Mouse (Mus musculus) ES-E14 (cell line): ENCODE results near the gene Kcnt1. TPM values are rescaled to one million over a fixed set of nuclear protein-coding genes. Genes with fewer than 3 reads are reported as not detected.

Source experiments
- DNase-seq: peaks from one replicate; pipeline ENCODE4 v3.0.0-alpha.2; 2013; ENCODE audit warnings: low read depth, low spot score
- H3K27ac ChIP-seq: 2 replicates; pipeline ENCODE4 v1.5.1; 2012; ENCODE audit warnings: low read depth, mild to moderate bottlenecking, low read length, moderate library complexity, mixed read lengths; ENCODE audit not compliant: poor library complexity, insufficient read depth, severe bottlenecking
- H3K36me3 ChIP-seq: 2 replicates; pipeline ENCODE4 v1.6.1; 2012; ENCODE audit warnings: mild to moderate bottlenecking, low read length, moderate library complexity, mixed read lengths; ENCODE audit not compliant: control insufficient read depth, poor library complexity, insufficient read depth, severe bottlenecking
- H3K4me1 ChIP-seq, 2 experiments: fragments of 150-350 bp in 1 of 2; sonication (generic) in 1 of 2; 2 replicates each; pipeline ENCODE4 v1.6.1; 2012; ENCODE audit warnings: low read length in 2 of 2, mild to moderate bottlenecking in 1 of 2, mixed read lengths in 1 of 2; ENCODE audit not compliant: control insufficient read depth in 2 of 2, insufficient read depth in 2 of 2, poor library complexity in 1 of 2
- H3K4me3 ChIP-seq, 2 experiments: fragments of 150-350 bp in 1 of 2; sonication (generic) in 1 of 2; 2 replicates each; pipeline ENCODE4 v1.5.1; 2012; ENCODE audit warnings: low read length in 2 of 2, low read depth in 1 of 2, mild to moderate bottlenecking in 1 of 2, mixed read lengths in 1 of 2; ENCODE audit not compliant: insufficient read depth in 1 of 2, poor library complexity in 1 of 2, severe bottlenecking in 1 of 2
- H3K9ac ChIP-seq: 2 replicates; pipeline ENCODE4 v1.6.1; 2012; ENCODE audit warnings: low read depth, mild to moderate bottlenecking, low read length, mixed read lengths; ENCODE audit not compliant: poor library complexity, insufficient read depth, severe bottlenecking
- H3K9me3 ChIP-seq: fragments of 150-350 bp; sonication (generic); 2 replicates; pipeline ENCODE4 v1.6.1; 2012; ENCODE audit warnings: low read depth, mild to moderate bottlenecking, low read length; ENCODE audit not compliant: control insufficient read depth, insufficient read depth
- CHD2 ChIP-seq: IDR thresholded peaks from 2 replicates; pipeline ENCODE4 v1.6.1; 2014; ENCODE audit warnings: mild to moderate bottlenecking, low read depth, low read length, inconsistent platforms
- HCFC1 ChIP-seq: IDR thresholded peaks from 2 replicates; pipeline ENCODE4 v1.6.1; 2012; ENCODE audit warnings: low read length, inconsistent platforms, borderline replicate concordance; ENCODE audit not compliant: insufficient read depth
- MAFK ChIP-seq: IDR thresholded peaks from 2 replicates; pipeline ENCODE4 v1.6.1; 2014; ENCODE audit warnings: mild to moderate bottlenecking, low read depth, low read length, inconsistent platforms; ENCODE audit not compliant: insufficient read depth
- ZC3H11A ChIP-seq: IDR thresholded peaks from 2 replicates; pipeline ENCODE4 v1.6.1; 2012; ENCODE audit warnings: low read depth, mild to moderate bottlenecking, inconsistent platforms, low read length, borderline replicate concordance
- ZNF384 ChIP-seq: IDR thresholded peaks from 2 replicates; pipeline ENCODE4 v1.6.1; 2012; ENCODE audit warnings: low read depth, low read length, inconsistent platforms
- in situ Hi-C, 2 experiments: fragments of 600-800 bp; cut with MboI; formaldehyde crosslinking; loops; one replicate each; pipeline ENCODE4 v1.15.1; 2025; ENCODE audit warnings: low sequenced_read_pairs in 2 of 2, inconsistent platforms in 1 of 2; ENCODE audit not compliant: unreplicated experiment in 2 of 2
- total RNA-seq: library from RNA; depleted of rRNA; stranded (reverse); fragments of 300-350 nt; gene quantifications from 2 replicates; pipeline ENCODE4 v1.2.3, GENCODE M21; 2012

The Kcnt1 gene
- total RNA-seq, 1 experiment: 2.0 TPM

GRCm38 (mm10) chr2:25914201-25914600 lies 50.7 kb downstream of the Kcnt1 start:
- Histone ChIP-seq H3K4me3 (no peak overlapping the region), H3K9ac (no peak overlapping the region), H3K4me1 (no peaks in the 10 kb centered on the region), H3K9me3 (no peaks in the 10 kb centered on the region), H3K27ac (no peak overlapping the region), H3K36me3 (no peaks in the 10 kb centered on the region)
- TF ChIP-seq MAFK (no peak), CHD2 (no peak)
- in situ Hi-C loops: no loop called here
- no peak for DNase-seq

- H3K4me3 ChIP-seq: no peak overlapping the region
- no peak for TF ChIP-seq CHD2
- TF ChIP-seq ZNF384: no peak
- no peak for TF ChIP-seq HCFC1
- no peak for TF ChIP-seq ZC3H11A
- TF ChIP-seq MAFK: no peak
- in situ Hi-C loops: no loop called here
These were observed 51.3 kb downstream of the Kcnt1 start for GRCm38 (mm10) chr2:25914821-25915220.

GRCm38 (mm10) chr2:25918408-25918807 lies 54.9 kb downstream of the Kcnt1 start:
- in situ Hi-C loops: no loop called here
- no peak overlapping the region for H3K27ac ChIP-seq
- no peak overlapping the region for H3K4me3 ChIP-seq
- no peaks in the 10 kb centered on the region for H3K9me3 ChIP-seq
- no peak for TF ChIP-seq ZNF384
- no peak for TF ChIP-seq ZC3H11A
- no peak for TF ChIP-seq MAFK
- no peak for TF ChIP-seq HCFC1
- TF ChIP-seq CHD2: no peak
- no peak overlapping the region for H3K9ac ChIP-seq
- H3K4me1 ChIP-seq: no peaks in the 10 kb centered on the region
- DNase-seq: no peak
- H3K36me3 ChIP-seq: no peaks in the 10 kb centered on the region

More at GRCm38 (mm10) chr2:25914821-25915220, 51.3 kb downstream of the Kcnt1 start:
- H3K36me3 ChIP-seq: no peaks in the 10 kb centered on the region
- no peaks in the 10 kb centered on the region for H3K4me1 ChIP-seq
- H3K27ac ChIP-seq: no peak overlapping the region
- H3K9me3 ChIP-seq: no peaks in the 10 kb centered on the region
- H3K9ac ChIP-seq: no peak overlapping the region
- no peak for DNase-seq

DNA sequence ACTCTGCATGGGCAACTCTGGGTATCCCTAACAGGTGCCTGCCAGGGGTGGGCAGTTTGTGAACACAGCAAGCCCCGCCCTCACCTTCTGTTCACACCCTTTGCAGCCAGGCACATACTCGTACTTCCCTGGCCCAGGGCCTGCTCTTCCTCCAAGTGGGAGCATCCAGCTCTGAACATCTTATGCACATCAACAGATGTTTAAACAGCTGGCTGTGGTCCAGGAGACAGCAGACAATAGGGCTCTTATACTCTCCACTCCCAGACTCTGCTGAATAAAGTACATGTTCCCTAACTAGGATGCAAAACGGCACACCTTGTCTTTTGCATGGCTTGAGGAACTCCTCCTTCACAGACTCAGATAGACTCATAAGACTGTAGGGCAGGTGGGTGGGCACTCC lies 56.4 kb downstream of the Kcnt1 start:
- Histone ChIP-seq H3K36me3 (no peaks in the 10 kb centered on the region; the same call in 1 of the 2 replicates), H3K4me1 (no peaks in the 10 kb centered on the region; a peak in 1 of 4 replicates), H3K4me3 (no peak overlapping the region), H3K9me3 (no peaks in the 10 kb centered on the region), H3K27ac (no peak overlapping the region), H3K9ac (no peak overlapping the region)
- DNase-seq: no peak
- TF ChIP-seq MAFK: no peak
- TF ChIP-seq HCFC1: no peak
- TF ChIP-seq ZC3H11A: no peak
- no peak for TF ChIP-seq ZNF384
- no peak for TF ChIP-seq CHD2
- in situ Hi-C loops: loop anchor here in 1 of 2 experiments (10.0 kb wide), 1 partner anchor 85 kb away; no protein-coding TSS in a partner anchor

- H3K36me3 ChIP-seq: peaks cover 6% of the 10 kb centered on the region; the same call in 1 of the 2 replicates
- in situ Hi-C loops: loop anchor here in 1 of 2 experiments (10.0 kb wide), 1 partner anchor 89 kb away; no protein-coding TSS in a partner anchor
- no peak for DNase-seq
- no peak overlapping the region for H3K4me3 ChIP-seq
- H3K9me3 ChIP-seq: no peaks in the 10 kb centered on the region
- no peaks in the 10 kb centered on the region; a peak in 1 of 4 replicates for H3K4me1 ChIP-seq
- no peak for TF ChIP-seq CHD2
- TF ChIP-seq MAFK: no peak
- no peak for TF ChIP-seq HCFC1
- no peak for TF ChIP-seq ZNF384
- TF ChIP-seq ZC3H11A: no peak
- H3K27ac ChIP-seq: no peak overlapping the region
- H3K9ac ChIP-seq: no peak overlapping the region
These were observed 60.3 kb downstream of the Kcnt1 start for GRCm38 (mm10) chr2:25923799-25924198.
